Mouse (Mus musculus): ENCODE data around the gene Rab3il1. TPM values are rescaled to one million over a fixed set of nuclear protein-coding genes. Genes with fewer than 3 reads are reported as not detected.
A peak's percentile ranks its signal among the peaks of the same experiment; 100 is the strongest.
"Not testable (repeated sequence)": the region's sequence is repeated elsewhere in the genome, so short reads cannot be mapped to it uniquely, and the experiment has no call there.

The Rab3il1 gene
- polyA plus RNA-seq, 1 experiment from 2014 or later: 63.6 TPM

GRCm38 (mm10) chr19:9968081-9968787 lies 33.2 kb upstream of the Rab3il1 start:
- no peak overlapping the region for H3K4me2 ChIP-seq (replicated peaks; ENCODE audit: low read depth)
- 59% methylated on average over 9 of the region's 10 CpGs for WGBS
- no peaks in the 10 kb centered on the region for H3K36me3 ChIP-seq (ENCODE audit: control insufficient read depth, insufficient read depth)
- H3K27me3 ChIP-seq (replicated peaks; ENCODE audit: control insufficient read depth, insufficient read depth, low read length): no peaks in the 10 kb centered on the region
- H3K9ac ChIP-seq (ENCODE audit: low read depth, low read length): no peak overlapping the region
- H3K4me1 ChIP-seq (replicated peaks; ENCODE audit: control insufficient read depth, insufficient read depth, low read length): peaks cover 10% of the 10 kb centered on the region; the same call in 1 of the 2 replicates
- H3K27ac ChIP-seq (ENCODE audit: low read depth, low read length): peak overlapping the region; percentile 24; the same call in 1 of the 2 replicates
- H3K9me3 ChIP-seq (ENCODE audit: control insufficient read depth): no peaks in the 10 kb centered on the region
- TF ChIP-seq CTCF (IDR thresholded peaks at IDR 0.05; ENCODE audit: low read depth): no peak
- peak; percentile 67 for ATAC-seq
- no peak overlapping the region for H3K4me3 ChIP-seq (ENCODE audit: low read depth, low read length)

- H3K27ac ChIP-seq (ENCODE audit: low read depth, low read length): peak overlapping the region; percentile 81
- WGBS: 31% methylated on average over 2 of the region's 2 CpGs
- ATAC-seq: peak; percentile 84
Observed at GRCm38 (mm10) chr19:9974853-9975252, 26.6 kb upstream of the Rab3il1 start.

GRCm38 (mm10) chr19:9977085-9977484 lies 24.4 kb upstream of the Rab3il1 start:
- H3K4me2 ChIP-seq (replicated peaks; ENCODE audit: low read depth): peak overlapping the region; percentile 25; the same call in 1 of the 2 replicates
- peak; percentile 59 for ATAC-seq
- no peaks in the 10 kb centered on the region for H3K36me3 ChIP-seq (ENCODE audit: control insufficient read depth, insufficient read depth)
- no peak overlapping the region for H3K9ac ChIP-seq (ENCODE audit: low read depth, low read length)
- peak overlapping the region; percentile 90 for H3K27ac ChIP-seq (ENCODE audit: low read depth, low read length)
- H3K9me3 ChIP-seq (ENCODE audit: control insufficient read depth): no peaks in the 10 kb centered on the region
- WGBS: 51% methylated on average over 10 of the region's 10 CpGs
- H3K4me3 ChIP-seq (ENCODE audit: low read depth, low read length): no peak overlapping the region
- peaks cover 13% of the 10 kb centered on the region for H3K4me1 ChIP-seq (replicated peaks; ENCODE audit: control insufficient read depth, insufficient read depth, low read length)
- no peaks in the 10 kb centered on the region for H3K27me3 ChIP-seq (replicated peaks; ENCODE audit: control insufficient read depth, insufficient read depth, low read length)
- TF ChIP-seq CTCF (IDR thresholded peaks at IDR 0.05; ENCODE audit: low read depth): no peak

More at GRCm38 (mm10) chr19:9974853-9975252, 26.6 kb upstream of the Rab3il1 start:
- not testable (repeated sequence) for H3K9me3 ChIP-seq (ENCODE audit: control insufficient read depth); H3K36me3 ChIP-seq (ENCODE audit: control insufficient read depth, insufficient read depth); H3K4me3 ChIP-seq (ENCODE audit: low read depth, low read length); H3K9ac ChIP-seq (ENCODE audit: low read depth, low read length); H3K27me3 ChIP-seq (replicated peaks; ENCODE audit: control insufficient read depth, insufficient read depth, low read length); H3K4me2 ChIP-seq (replicated peaks; ENCODE audit: low read depth)
- peaks cover 10% of the 10 kb centered on the region for H3K4me1 ChIP-seq (replicated peaks; ENCODE audit: control insufficient read depth, insufficient read depth, low read length)

GRCm38 (mm10) chr19:9978431-9978951 lies 23.0 kb upstream of the Rab3il1 start:
- no peak for TF ChIP-seq CTCF (IDR thresholded peaks at IDR 0.05; ENCODE audit: low read depth)
- H3K27ac ChIP-seq (ENCODE audit: low read depth, low read length): peak overlapping the region; percentile 41
- no peak overlapping the region for H3K9ac ChIP-seq (ENCODE audit: low read depth, low read length)
- H3K9me3 ChIP-seq (ENCODE audit: control insufficient read depth): no peaks in the 10 kb centered on the region
- H3K4me1 ChIP-seq (replicated peaks; ENCODE audit: control insufficient read depth, insufficient read depth, low read length): peaks cover 13% of the 10 kb centered on the region
- 49% methylated on average over 5 of the region's 5 CpGs for WGBS
- ATAC-seq: no peak
- no peaks in the 10 kb centered on the region for H3K27me3 ChIP-seq (replicated peaks; ENCODE audit: control insufficient read depth, insufficient read depth, low read length)
- H3K4me3 ChIP-seq (ENCODE audit: low read depth, low read length): no peak overlapping the region
- H3K36me3 ChIP-seq (ENCODE audit: control insufficient read depth, insufficient read depth): no peaks in the 10 kb centered on the region
- H3K4me2 ChIP-seq (replicated peaks; ENCODE audit: low read depth): no peak overlapping the region

GRCm38 (mm10) chr19:9979156-9979555 lies 22.3 kb upstream of the Rab3il1 start:
- 75% methylated on average over 2 of the region's 2 CpGs for WGBS
- no peak for TF ChIP-seq CTCF (IDR thresholded peaks at IDR 0.05; ENCODE audit: low read depth)
- Histone ChIP-seq H3K4me3 (ENCODE audit: low read depth, low read length) (no peak overlapping the region), H3K36me3 (ENCODE audit: control insufficient read depth, insufficient read depth) (peaks cover 4% of the 10 kb centered on the region), H3K27ac (ENCODE audit: low read depth, low read length) (no peak overlapping the region; the same call in 1 of the 2 replicates), H3K4me1 (replicated peaks; ENCODE audit: control insufficient read depth, insufficient read depth, low read length) (peaks cover 13% of the 10 kb centered on the region), H3K9ac (ENCODE audit: low read depth, low read length) (no peak overlapping the region), H3K27me3 (replicated peaks; ENCODE audit: control insufficient read depth, insufficient read depth, low read length) (no peaks in the 10 kb centered on the region), H3K9me3 (ENCODE audit: control insufficient read depth) (no peaks in the 10 kb centered on the region), H3K4me2 (replicated peaks; ENCODE audit: low read depth) (no peak overlapping the region)
- no peak for ATAC-seq

- Histone ChIP-seq H3K27ac (ENCODE audit: low read depth, low read length) (peak within 1 kb of the TSS; percentile 99), H3K4me1 (replicated peaks; ENCODE audit: control insufficient read depth, insufficient read depth, low read length) (peaks cover 13% of the 10 kb centered on the region), H3K4me2 (replicated peaks; ENCODE audit: low read depth) (peak within 1 kb of the TSS; percentile 74)
Observed at GRCm38 (mm10) chr19:9980258-9980657, 21.2 kb upstream of the Rab3il1 start, which contains the start of gene Fth1. Fth1 (plus strand) TSS chr19:9980598.

More at GRCm38 (mm10) chr19:9980258-9980657, 21.2 kb upstream of the Rab3il1 start, which contains the start of gene Fth1:
- Histone ChIP-seq H3K9ac (ENCODE audit: low read depth, low read length) (no peak within 1 kb of the TSS), H3K36me3 (ENCODE audit: control insufficient read depth, insufficient read depth) (peaks cover 15% of the 10 kb centered on the region), H3K4me3 (ENCODE audit: low read depth, low read length) (no peak within 1 kb of the TSS), H3K9me3 (ENCODE audit: control insufficient read depth) (no peaks in the 10 kb centered on the region), H3K27me3 (replicated peaks; ENCODE audit: control insufficient read depth, insufficient read depth, low read length) (no peaks in the 10 kb centered on the region)
- ATAC-seq: no peak
- WGBS: 91% methylated on average over 4 of the region's 4 CpGs
- no peak for TF ChIP-seq CTCF (IDR thresholded peaks at IDR 0.05; ENCODE audit: low read depth)

All from intestine, postnatal 0 days (tissue).